Mouse (Mus musculus): Measurements from ENCODE around the gene Sash1. TPM values are rescaled to one million over a fixed set of nuclear protein-coding genes. Genes with fewer than 3 reads are reported as not detected.
"Not testable (repeated sequence)": the region's sequence is repeated elsewhere in the genome, so short reads cannot be mapped to it uniquely, and the experiment has no call there.

Sash1 gene
- polyA plus RNA-seq, 1 experiment from 2014 or later = 4.1 TPM

DNA sequence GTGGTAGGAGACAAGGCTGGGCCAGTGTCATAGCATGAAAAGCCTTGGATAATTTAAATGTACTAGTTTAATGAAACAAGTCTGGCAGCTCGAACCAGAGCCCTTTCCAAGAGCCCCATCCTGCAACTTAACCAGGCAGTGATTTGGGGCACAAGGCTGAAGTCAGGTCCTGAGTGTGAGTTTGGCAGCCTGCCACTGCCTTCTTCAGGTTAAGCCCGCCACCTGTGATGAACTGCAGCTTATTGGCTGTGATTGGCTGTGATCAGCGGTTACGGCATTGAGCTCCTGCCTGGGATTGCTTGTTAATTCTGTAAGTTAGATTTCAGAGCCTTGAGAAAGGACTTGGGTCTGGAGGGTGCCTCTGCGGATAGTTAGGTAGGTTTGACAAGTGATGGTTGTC, 168.7 kb downstream of the Sash1 start:
- H3K27ac ChIP-seq (replicated peaks) = no peak overlapping the region
- DNase-seq (ENCODE audit: low spot score) = no peak
- peaks cover 3% of the 10 kb centered on the region; the same call in 1 of the 2 replicates for H3K36me3 ChIP-seq (replicated peaks)
- no peaks in the 10 kb centered on the region for H3K9me3 ChIP-seq
- 85% methylated on average over 5 of the region's 5 CpGs for WGBS
- H3K4me3 ChIP-seq = no peak overlapping the region
- H3K4me1 ChIP-seq = no peaks in the 10 kb centered on the region
- H3K27me3 ChIP-seq (replicated peaks; ENCODE audit: low read depth, poor library complexity, severe bottlenecking) = no peaks in the 10 kb centered on the region; the same call in 1 of the 2 replicates

DNA sequence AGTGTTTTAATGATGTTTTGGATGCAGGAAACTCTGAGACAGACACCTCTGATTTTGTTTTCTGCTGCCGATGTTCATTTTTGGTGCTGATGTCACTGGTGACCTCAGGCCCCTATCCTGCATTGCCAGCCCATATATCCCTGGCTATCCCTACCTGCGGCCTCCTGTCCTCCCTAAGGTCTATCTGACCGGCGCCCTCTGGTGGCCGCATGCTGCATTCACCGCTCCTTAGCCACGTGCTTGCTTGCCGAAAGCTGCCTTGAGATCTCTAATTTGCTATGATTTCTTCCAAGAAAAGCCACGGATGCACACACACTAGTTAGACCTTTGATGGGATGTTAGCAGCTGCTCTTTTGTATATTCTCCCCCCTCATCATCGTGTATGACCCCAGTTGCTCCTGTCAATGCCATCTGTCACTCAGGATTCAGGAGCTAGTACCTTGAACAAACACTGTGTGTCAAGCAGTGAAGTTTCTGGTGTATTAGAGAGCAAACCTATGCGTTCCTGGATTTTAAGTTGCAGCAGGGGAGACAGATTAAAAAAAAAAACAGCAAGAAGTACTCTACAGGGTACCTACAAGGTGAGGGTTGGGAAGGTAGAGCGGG, 170.1 kb downstream of the Sash1 start:
- DNase-seq (ENCODE audit: low spot score) = peak; percentile 85
- no peak overlapping the region for H3K27ac ChIP-seq (replicated peaks)
- 21% methylated on average over 12 of the region's 12 CpGs for WGBS
- no peaks in the 10 kb centered on the region; the same call in 1 of the 2 replicates for H3K27me3 ChIP-seq (replicated peaks; ENCODE audit: low read depth, poor library complexity, severe bottlenecking)
- peaks cover under 1% of the 10 kb centered on the region; the same call in 1 of the 2 replicates for H3K36me3 ChIP-seq (replicated peaks)
- no peaks in the 10 kb centered on the region for H3K9me3 ChIP-seq
- no peak overlapping the region for H3K4me3 ChIP-seq
- H3K4me1 ChIP-seq = no peaks in the 10 kb centered on the region

DNA sequence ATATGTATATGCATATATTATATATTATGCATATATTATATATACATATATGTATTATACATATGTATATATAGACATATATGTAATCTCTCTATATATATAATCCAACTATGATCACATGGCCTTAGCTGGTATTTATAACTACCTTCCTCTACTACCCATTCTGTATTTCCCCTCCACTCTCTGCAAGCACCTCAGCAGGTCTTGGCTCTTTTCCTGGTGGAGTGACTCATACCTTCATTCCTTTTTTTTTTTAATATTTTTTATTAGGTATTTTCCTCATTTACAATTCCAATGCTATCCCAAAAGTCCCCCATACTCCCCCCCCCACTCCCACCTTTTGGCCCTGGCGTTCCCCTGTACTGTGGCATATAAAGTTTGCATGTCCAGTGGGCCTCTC, 189.2 kb downstream of the Sash1 start:
- not testable (repeated sequence) for H3K4me3 ChIP-seq; H3K9me3 ChIP-seq; H3K27ac ChIP-seq (replicated peaks); H3K27me3 ChIP-seq (replicated peaks; ENCODE audit: low read depth, poor library complexity, severe bottlenecking); H3K4me1 ChIP-seq; DNase-seq (ENCODE audit: low spot score); H3K36me3 ChIP-seq (replicated peaks)
- 83% methylated on average over 1 of the region's 1 CpGs for WGBS

DNA sequence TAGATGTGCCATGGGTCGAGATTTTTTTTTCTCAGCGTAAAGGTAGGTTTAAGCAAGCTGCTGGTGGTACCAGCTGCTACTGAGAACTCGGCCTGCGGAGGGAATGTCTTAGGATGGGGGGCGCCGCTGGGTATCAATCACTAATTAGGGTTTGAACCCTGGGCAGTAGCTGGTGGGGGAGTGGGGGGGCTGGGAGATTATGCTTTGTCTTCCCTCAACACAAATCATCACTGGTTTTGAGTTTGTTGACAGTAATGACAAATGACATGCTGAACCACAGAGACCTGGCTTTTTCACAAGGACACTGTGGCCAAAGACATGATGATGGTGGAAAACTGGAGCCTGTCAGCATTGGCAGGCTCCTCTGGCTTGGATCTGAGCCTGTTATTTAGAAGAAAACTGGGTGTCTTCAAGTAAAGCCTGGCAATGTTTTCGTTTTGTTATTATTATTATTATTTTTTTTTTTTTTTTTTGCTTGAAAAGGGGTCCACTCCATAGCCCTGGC, 191.8 kb downstream of the Sash1 start:
- 83% methylated on average over 7 of the region's 7 CpGs for WGBS

DNA sequence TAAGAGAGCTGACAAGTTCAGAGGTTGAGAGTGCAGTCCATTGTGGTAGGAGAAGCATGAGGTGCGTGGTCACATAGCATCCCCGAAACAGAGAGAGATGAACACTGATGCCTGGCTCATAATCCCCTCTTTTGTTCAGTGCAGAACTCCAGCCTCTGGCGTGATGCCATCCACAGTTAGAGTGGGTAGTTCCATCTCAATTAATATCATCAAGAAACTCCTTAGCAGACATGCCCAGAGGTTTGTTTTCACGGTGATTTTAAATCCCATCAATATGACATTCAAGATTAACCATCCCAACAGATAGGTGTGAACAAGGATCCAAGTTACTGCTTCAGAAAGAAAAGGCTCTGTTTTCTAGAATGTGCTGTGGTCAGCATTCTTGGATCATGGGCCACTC, 192.3 kb downstream of the Sash1 start:
- WGBS = 89% methylated on average over 4 of the region's 4 CpGs
- H3K36me3 ChIP-seq (replicated peaks) = no peaks in the 10 kb centered on the region
- no peak for DNase-seq (ENCODE audit: low spot score)
- no peak overlapping the region for H3K4me3 ChIP-seq
- H3K4me1 ChIP-seq = no peaks in the 10 kb centered on the region
- H3K27me3 ChIP-seq (replicated peaks; ENCODE audit: low read depth, poor library complexity, severe bottlenecking) = no peaks in the 10 kb centered on the region
- no peak overlapping the region for H3K27ac ChIP-seq (replicated peaks)
- no peaks in the 10 kb centered on the region for H3K9me3 ChIP-seq

More for the DNA sequence above, 191.8 kb downstream of the Sash1 start:
- no peaks in the 10 kb centered on the region for H3K4me1 ChIP-seq
- DNase-seq (ENCODE audit: low spot score) = no peak
- no peaks in the 10 kb centered on the region for H3K36me3 ChIP-seq (replicated peaks)
- H3K27ac ChIP-seq (replicated peaks) = no peak overlapping the region
- H3K4me3 ChIP-seq = no peak overlapping the region
- H3K27me3 ChIP-seq (replicated peaks; ENCODE audit: low read depth, poor library complexity, severe bottlenecking) = no peaks in the 10 kb centered on the region
- no peaks in the 10 kb centered on the region for H3K9me3 ChIP-seq

DNA sequence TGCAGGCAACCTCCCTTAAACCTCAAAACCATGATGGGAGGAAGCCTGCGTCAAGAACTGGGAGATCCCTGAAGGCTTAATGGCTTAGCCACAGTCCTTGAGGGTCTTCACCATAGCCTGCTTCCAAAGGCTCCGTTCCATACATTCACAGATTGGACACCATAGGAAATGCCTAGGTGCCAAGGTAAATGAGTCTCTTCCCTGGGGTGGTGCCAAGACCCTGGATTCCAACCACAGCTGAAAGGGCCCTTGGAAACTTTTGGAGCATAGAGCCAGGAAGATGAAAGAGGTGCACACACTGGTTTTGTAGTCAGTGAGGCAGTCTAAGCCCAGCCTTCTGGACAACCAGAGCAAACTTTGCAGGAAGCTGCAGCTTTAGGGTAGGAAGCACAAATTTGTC, 193.3 kb downstream of the Sash1 start:
- Histone ChIP-seq H3K4me3 (no peak overlapping the region), H3K27me3 (replicated peaks; ENCODE audit: low read depth, poor library complexity, severe bottlenecking) (no peaks in the 10 kb centered on the region), H3K4me1 (no peaks in the 10 kb centered on the region), H3K9me3 (no peaks in the 10 kb centered on the region), H3K27ac (replicated peaks) (no peak overlapping the region), H3K36me3 (replicated peaks) (no peaks in the 10 kb centered on the region)
- WGBS = 94% methylated on average over 2 of the region's 2 CpGs
- no peak for DNase-seq (ENCODE audit: low spot score)

DNA sequence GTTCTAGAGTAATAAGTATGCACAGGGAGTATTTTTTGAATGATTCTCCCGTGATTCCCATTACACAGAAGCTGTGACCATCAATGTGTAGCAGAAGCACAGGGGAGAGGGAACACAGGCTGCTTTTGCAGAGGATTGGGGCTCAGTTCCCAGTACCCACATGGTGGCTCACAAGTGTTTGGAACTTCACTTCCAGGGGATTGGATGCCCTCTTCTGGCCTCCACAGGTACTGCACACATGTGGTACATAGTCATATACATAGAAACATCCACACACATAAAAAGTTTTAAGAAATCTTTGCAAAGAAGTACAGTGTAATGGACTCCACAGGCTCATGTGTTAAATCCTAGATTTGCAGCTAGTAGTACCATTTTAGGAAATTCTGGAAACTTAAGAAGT, 199.7 kb downstream of the Sash1 start:
- H3K4me3 ChIP-seq = no peak overlapping the region
- 85% methylated on average over 1 of the region's 1 CpGs for WGBS
- no peak overlapping the region for H3K27ac ChIP-seq (replicated peaks)
- no peaks in the 10 kb centered on the region for H3K27me3 ChIP-seq (replicated peaks; ENCODE audit: low read depth, poor library complexity, severe bottlenecking)
- H3K9me3 ChIP-seq = peaks cover 3% of the 10 kb centered on the region
- H3K4me1 ChIP-seq = no peaks in the 10 kb centered on the region
- no peaks in the 10 kb centered on the region for H3K36me3 ChIP-seq (replicated peaks)
- DNase-seq (ENCODE audit: low spot score) = no peak

DNA sequence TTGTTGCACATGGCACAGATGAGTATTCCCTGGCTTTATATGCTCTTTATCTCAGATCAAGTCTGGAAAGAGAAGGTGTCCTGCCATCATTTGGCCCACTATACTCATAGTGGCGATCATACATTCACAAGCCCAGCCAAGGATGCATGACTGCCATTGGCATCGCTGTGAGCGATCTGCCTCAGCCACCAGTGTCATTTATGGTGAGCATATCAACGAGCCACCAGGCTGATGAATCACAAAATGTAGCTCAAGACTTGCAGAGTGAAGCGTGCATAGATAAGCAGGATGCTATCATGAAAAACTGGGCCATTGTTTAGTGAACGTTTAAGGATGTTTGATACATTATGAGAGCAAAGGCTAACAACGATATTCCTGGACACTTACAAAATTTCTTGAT, 200.6 kb downstream of the Sash1 start:
- no peak overlapping the region for H3K4me3 ChIP-seq
- no peaks in the 10 kb centered on the region for H3K27me3 ChIP-seq (replicated peaks; ENCODE audit: low read depth, poor library complexity, severe bottlenecking)
- H3K27ac ChIP-seq (replicated peaks) = no peak overlapping the region
- H3K4me1 ChIP-seq = no peaks in the 10 kb centered on the region
- DNase-seq (ENCODE audit: low spot score) = no peak
- peaks cover 3% of the 10 kb centered on the region for H3K9me3 ChIP-seq
- no peaks in the 10 kb centered on the region for H3K36me3 ChIP-seq (replicated peaks)
- 94% methylated on average over 7 of the region's 7 CpGs for WGBS

DNA sequence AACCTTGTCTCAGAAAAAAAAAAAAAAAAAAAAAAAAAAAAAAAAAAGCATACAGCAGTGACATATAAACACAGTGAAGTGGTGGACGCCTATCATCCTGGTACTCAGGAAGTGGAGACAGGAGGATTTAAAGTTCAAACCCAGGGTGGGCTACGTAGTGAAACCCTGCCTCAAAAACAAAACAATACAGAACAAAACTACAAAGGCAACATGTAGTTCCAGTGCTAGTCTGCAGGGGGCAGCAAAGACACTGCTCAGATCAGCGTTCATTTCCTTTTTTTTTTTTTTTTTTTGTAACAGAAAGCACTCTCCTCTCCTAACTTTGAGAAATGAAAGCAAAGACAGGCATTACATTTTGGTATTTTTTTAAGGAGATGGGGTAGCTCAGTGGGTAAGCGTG, 203.0 kb downstream of the Sash1 start:
- Histone ChIP-seq H3K4me1 (no peaks in the 10 kb centered on the region), H3K4me3 (no peak overlapping the region), H3K27me3 (replicated peaks; ENCODE audit: low read depth, poor library complexity, severe bottlenecking) (no peaks in the 10 kb centered on the region), H3K36me3 (replicated peaks) (no peaks in the 10 kb centered on the region), H3K9me3 (peaks cover 3% of the 10 kb centered on the region), H3K27ac (replicated peaks) (no peak overlapping the region)
- DNase-seq (ENCODE audit: low spot score) = peak; percentile 65
- 26% methylated on average over 4 of the region's 4 CpGs for WGBS

DNA sequence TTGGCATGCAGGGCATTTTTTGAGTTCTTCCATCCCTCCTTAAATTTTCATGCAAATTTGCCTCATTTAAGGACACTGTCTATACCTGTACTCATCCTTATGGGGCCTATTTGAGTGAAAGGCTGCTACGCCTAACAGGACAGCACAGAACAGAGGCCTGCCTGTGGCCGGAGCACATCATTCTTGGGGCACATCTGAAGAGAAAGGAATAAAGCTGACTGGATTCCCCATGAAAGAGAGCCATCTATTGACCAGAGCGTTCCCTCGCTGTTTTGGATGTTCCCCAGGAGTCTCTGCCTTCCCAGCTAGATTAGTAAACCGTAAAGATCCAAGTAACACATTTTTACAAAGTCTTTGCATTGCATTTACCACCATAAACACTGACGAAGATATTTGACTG, 203.5 kb downstream of the Sash1 start:
- Histone ChIP-seq H3K27ac (replicated peaks) (no peak overlapping the region), H3K4me1 (no peaks in the 10 kb centered on the region), H3K36me3 (replicated peaks) (no peaks in the 10 kb centered on the region), H3K4me3 (no peak overlapping the region), H3K27me3 (replicated peaks; ENCODE audit: low read depth, poor library complexity, severe bottlenecking) (no peaks in the 10 kb centered on the region), H3K9me3 (peaks cover 3% of the 10 kb centered on the region)
- no peak for DNase-seq (ENCODE audit: low spot score)
- WGBS = 74% methylated on average over 6 of the region's 6 CpGs

DNA sequence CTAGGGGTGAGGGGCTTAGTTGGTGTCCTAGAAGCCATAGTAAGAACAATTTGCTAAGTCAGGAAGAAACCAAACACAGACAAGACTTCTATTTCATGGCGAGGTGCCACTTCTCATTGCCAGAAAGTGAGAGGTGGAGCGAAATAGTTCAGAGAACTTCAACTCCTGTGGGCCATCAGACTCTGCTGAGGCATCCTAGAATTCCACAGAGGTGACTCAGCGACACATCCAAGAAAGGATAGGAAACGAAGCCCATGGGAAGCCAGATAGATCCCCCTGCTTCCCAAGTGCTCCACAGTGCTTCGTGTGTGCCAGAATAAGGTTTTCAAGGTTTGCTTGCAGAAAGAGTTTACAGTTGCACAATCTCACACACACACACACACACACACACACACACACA, 209.1 kb downstream of the Sash1 start:
- no peaks in the 10 kb centered on the region for H3K9me3 ChIP-seq
- no peak overlapping the region for H3K27ac ChIP-seq (replicated peaks)
- no peaks in the 10 kb centered on the region; the same call in 1 of the 2 replicates for H3K4me1 ChIP-seq
- no peak for DNase-seq (ENCODE audit: low spot score)
- 80% methylated on average over 5 of the region's 5 CpGs for WGBS
- no peaks in the 10 kb centered on the region for H3K27me3 ChIP-seq (replicated peaks; ENCODE audit: low read depth, poor library complexity, severe bottlenecking)
- H3K4me3 ChIP-seq = no peak overlapping the region
- no peaks in the 10 kb centered on the region for H3K36me3 ChIP-seq (replicated peaks)
